Mouse (Mus musculus): ENCODE measurements around the gene Psmd11.

DNA sequence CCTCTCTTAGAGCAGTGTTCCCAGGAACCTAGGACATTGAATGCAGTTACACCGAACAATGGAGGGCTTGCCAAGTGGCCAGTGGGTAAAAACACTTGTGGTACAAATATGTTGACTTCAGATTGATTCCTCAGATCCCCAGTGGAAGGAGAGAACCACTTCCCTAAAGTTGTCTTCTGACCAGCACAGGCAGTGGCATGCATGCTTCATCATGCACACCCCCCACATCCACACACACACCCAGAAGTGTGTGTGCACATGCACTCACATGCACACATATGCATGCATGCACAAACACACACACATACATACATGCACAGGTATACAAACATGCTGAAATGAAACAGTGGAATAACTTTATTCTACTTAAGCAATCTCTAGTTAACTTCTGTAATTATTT lies 8.7 kb upstream of the Psmd11 start:
- TF ChIP-seq POLR2A (IDR thresholded peaks at IDR 0.05; ENCODE audit: borderline replicate concordance, low read depth, low read length) (no peak), CTCF (IDR thresholded peaks at IDR 0.05; ENCODE audit: low read depth, low read length) (no peak)

Measured in bone marrow macrophage, adult 2 months (primary cell).